Mouse (Mus musculus): ENCODE measurements around the gene Tbl3. TPM values are rescaled to one million over a fixed set of nuclear protein-coding genes. Genes with fewer than 3 reads are reported as not detected.
A peak's percentile ranks its signal among the peaks of the same experiment; 100 is the strongest.

The Tbl3 gene
- polyA plus RNA-seq, 1 experiment from 2014 or later = 111 TPM

- H3K27ac ChIP-seq (ENCODE audit: low read depth, low read length) = no peak within 1 kb of the TSS
- H3K36me3 ChIP-seq (ENCODE audit: control insufficient read depth, insufficient read depth, low read length) = no peaks in the 10 kb centered on the region
- peak within 1 kb of the TSS; percentile 66 for H3K9ac ChIP-seq (ENCODE audit: low read length)
- peaks cover 8% of the 10 kb centered on the region for H3K4me1 ChIP-seq (replicated peaks; ENCODE audit: control insufficient read depth, insufficient read depth, low read length)
- DNase-seq (ENCODE audit: low spot score) (peak; percentile 81), ATAC-seq (replicated peaks; ENCODE audit: low FRiP score) (peak; percentile 73)
- peak within 1 kb of the TSS; percentile 49 for H3K4me3 ChIP-seq (ENCODE audit: low read depth, low read length)
- peak within 1 kb of the TSS; percentile 86 for H3K4me2 ChIP-seq (ENCODE audit: low read depth, low read length, severe bottlenecking)
- WGBS = under 1% methylated on average over 41 of the region's 41 CpGs
- H3K27me3 ChIP-seq (ENCODE audit: control insufficient read depth, insufficient read depth, low read length) = peaks cover 8% of the 10 kb centered on the region
- H3K9me3 ChIP-seq (ENCODE audit: control insufficient read depth, low read length) = no peaks in the 10 kb centered on the region
These were observed 57.3 kb downstream of the Tbl3 start, which contains the start of gene Slc9a3r2 for GRCm38 (mm10) chr17:24650070-24650616. Slc9a3r2 (minus strand) TSS chr17:24650327.

- H3K9me3 ChIP-seq (ENCODE audit: control insufficient read depth, low read length) = no peaks in the 10 kb centered on the region
- peak overlapping the region; percentile 66 for H3K9ac ChIP-seq (ENCODE audit: low read length)
- H3K36me3 ChIP-seq (ENCODE audit: control insufficient read depth, insufficient read depth, low read length) = no peaks in the 10 kb centered on the region
- ATAC-seq (replicated peaks; ENCODE audit: low FRiP score) = peak; percentile 37
- peak overlapping the region; percentile 86 for H3K4me2 ChIP-seq (ENCODE audit: low read depth, low read length, severe bottlenecking)
- no peak overlapping the region for H3K27ac ChIP-seq (ENCODE audit: low read depth, low read length)
- peak overlapping the region; percentile 49 for H3K4me3 ChIP-seq (ENCODE audit: low read depth, low read length)
- peaks cover 8% of the 10 kb centered on the region for H3K27me3 ChIP-seq (ENCODE audit: control insufficient read depth, insufficient read depth, low read length)
- 0% methylated on average over 35 of the region's 35 CpGs for WGBS
- DNase-seq (ENCODE audit: low spot score) = peak; percentile 66
- peaks cover 8% of the 10 kb centered on the region for H3K4me1 ChIP-seq (replicated peaks; ENCODE audit: control insufficient read depth, insufficient read depth, low read length)
These were observed 57.8 kb downstream of the Tbl3 start for GRCm38 (mm10) chr17:24649581-24650069.

GRCm38 (mm10) chr17:24648731-24649377 lies 58.6 kb downstream of the Tbl3 start:
- no peak for DNase-seq (ENCODE audit: low spot score)
- Histone ChIP-seq H3K4me3 (ENCODE audit: low read depth, low read length) (0 out of 2 replicates have a peak overlapping the region, but pooled peaks have one; percentile 49), H3K27ac (ENCODE audit: low read depth, low read length) (no peak overlapping the region), H3K4me1 (replicated peaks; ENCODE audit: control insufficient read depth, insufficient read depth, low read length) (peaks cover 8% of the 10 kb centered on the region), H3K4me2 (ENCODE audit: low read depth, low read length, severe bottlenecking) (no peak overlapping the region), H3K9ac (ENCODE audit: low read length) (no peak overlapping the region), H3K9me3 (ENCODE audit: control insufficient read depth, low read length) (no peaks in the 10 kb centered on the region), H3K27me3 (ENCODE audit: control insufficient read depth, insufficient read depth, low read length) (peaks cover 8% of the 10 kb centered on the region), H3K36me3 (ENCODE audit: control insufficient read depth, insufficient read depth, low read length) (no peaks in the 10 kb centered on the region)
- ATAC-seq (replicated peaks; ENCODE audit: low FRiP score) = no peak
- WGBS = 77% methylated on average over 10 of the region's 10 CpGs

Other genes starting within 250 kb of the Tbl3 start
- 28.8 and 31.4 TPM in 2 replicates for gene E4f1, start 237.3 kb downstream of the Tbl3 start, polyA plus RNA-seq (2014; fragmentation: Nextera tagmentation; extraction: Ambion mirVana)
- 72.1 and 73.4 TPM in 2 replicates for gene Pgp, start 237.3 kb downstream of the Tbl3 start, polyA plus RNA-seq (2014; fragmentation: Nextera tagmentation; extraction: Ambion mirVana)
- gene Bricd5, start 233.8 kb downstream of the Tbl3 start, polyA plus RNA-seq (2014; fragmentation: Nextera tagmentation; extraction: Ambion mirVana) = 0.41 and 0.44 TPM in 2 replicates
- 33.8 and 34.0 TPM in 2 replicates for gene Mlst8, start 228.6 kb downstream of the Tbl3 start, polyA plus RNA-seq (2014; fragmentation: Nextera tagmentation; extraction: Ambion mirVana)
- gene Caskin1, start 219.1 kb downstream of the Tbl3 start, polyA plus RNA-seq (2014; fragmentation: Nextera tagmentation; extraction: Ambion mirVana) = 8.0 and 9.3 TPM in 2 replicates
- gene Traf7, start 179.7 kb downstream of the Tbl3 start, polyA plus RNA-seq (2014; fragmentation: Nextera tagmentation; extraction: Ambion mirVana) = 113 and 123 TPM in 2 replicates
- gene Rab26, start 173.4 kb downstream of the Tbl3 start, polyA plus RNA-seq (2014; fragmentation: Nextera tagmentation; extraction: Ambion mirVana) = 1.8 and 2.7 TPM in 2 replicates
- 19.0 and 23.9 TPM in 2 replicates for gene Pkd1, start 157.8 kb downstream of the Tbl3 start, polyA plus RNA-seq (2014; fragmentation: Nextera tagmentation; extraction: Ambion mirVana)
- 77.6 and 87.4 TPM in 2 replicates for gene Tsc2, start 75.0 kb downstream of the Tbl3 start, polyA plus RNA-seq (2014; fragmentation: Nextera tagmentation; extraction: Ambion mirVana)
- gene Nthl1, start 75.0 kb downstream of the Tbl3 start, polyA plus RNA-seq (2014; fragmentation: Nextera tagmentation; extraction: Ambion mirVana) = 20.0 TPM in 2 replicates
- gene Slc9a3r2, start 57.3 kb downstream of the Tbl3 start, polyA plus RNA-seq (2014; fragmentation: Nextera tagmentation; extraction: Ambion mirVana) = 26.8 and 32.3 TPM in 2 replicates
- 0.32 TPM in 1 of 2 replicates, not detected in the other for gene Npw, start 49.2 kb downstream of the Tbl3 start, polyA plus RNA-seq (2014; fragmentation: Nextera tagmentation; extraction: Ambion mirVana)
- gene Zfp598, start 38.0 kb downstream of the Tbl3 start, polyA plus RNA-seq (2014; fragmentation: Nextera tagmentation; extraction: Ambion mirVana) = 37.6 and 38.4 TPM in 2 replicates
- 14.0 and 17.0 TPM in 2 replicates for gene Syngr3, start 17.7 kb downstream of the Tbl3 start, polyA plus RNA-seq (2014; fragmentation: Nextera tagmentation; extraction: Ambion mirVana)
- gene Gfer, start 11.5 kb downstream of the Tbl3 start, polyA plus RNA-seq (2014; fragmentation: Nextera tagmentation; extraction: Ambion mirVana) = 54.9 and 55.4 TPM in 2 replicates
- gene Noxo1, start 11.4 kb downstream of the Tbl3 start, polyA plus RNA-seq (2014; fragmentation: Nextera tagmentation; extraction: Ambion mirVana) = 1.7 and 1.9 TPM in 2 replicates
- gene Rnf151, start 10.4 kb upstream of the Tbl3 start, polyA plus RNA-seq (2014; fragmentation: Nextera tagmentation; extraction: Ambion mirVana) = 0.36 and 0.81 TPM in 2 replicates
- 1,407 and 1,469 TPM in 2 replicates for gene Rps2, start 10.5 kb upstream of the Tbl3 start, polyA plus RNA-seq (2014; fragmentation: Nextera tagmentation; extraction: Ambion mirVana)
- 189 and 195 TPM in 2 replicates for gene Ndufb10, start 16.8 kb upstream of the Tbl3 start, polyA plus RNA-seq (2014; fragmentation: Nextera tagmentation; extraction: Ambion mirVana)
- gene Rpl3l, start 20.2 kb upstream of the Tbl3 start, polyA plus RNA-seq (2014; fragmentation: Nextera tagmentation; extraction: Ambion mirVana) = not detected in 2 replicates
- gene Msrb1, start 29.0 kb upstream of the Tbl3 start, polyA plus RNA-seq (2014; fragmentation: Nextera tagmentation; extraction: Ambion mirVana) = 21.3 and 21.6 TPM in 2 replicates
- 0.21 and 0.51 TPM in 2 replicates for gene Hs3st6, start 45.3 kb upstream of the Tbl3 start, polyA plus RNA-seq (2014; fragmentation: Nextera tagmentation; extraction: Ambion mirVana)
- not detected in 2 replicates for gene Meiob, start 96.6 kb upstream of the Tbl3 start, polyA plus RNA-seq (2014; fragmentation: Nextera tagmentation; extraction: Ambion mirVana)
- 25.4 and 26.7 TPM in 2 replicates for gene Hagh, start 132.5 kb upstream of the Tbl3 start, polyA plus RNA-seq (2014; fragmentation: Nextera tagmentation; extraction: Ambion mirVana)
- gene Fahd1, start 142.7 kb upstream of the Tbl3 start, polyA plus RNA-seq (2014; fragmentation: Nextera tagmentation; extraction: Ambion mirVana) = 18.2 and 19.3 TPM in 2 replicates
- not detected in 2 replicates for gene Igfals, start 158.3 kb upstream of the Tbl3 start, polyA plus RNA-seq (2014; fragmentation: Nextera tagmentation; extraction: Ambion mirVana)
- 71.9 and 82.0 TPM in 2 replicates for gene Nubp2, start 178.7 kb upstream of the Tbl3 start, polyA plus RNA-seq (2014; fragmentation: Nextera tagmentation; extraction: Ambion mirVana)
- 44.7 and 47.3 TPM in 2 replicates for gene Spsb3, start 179.0 kb upstream of the Tbl3 start, polyA plus RNA-seq (2014; fragmentation: Nextera tagmentation; extraction: Ambion mirVana)
- gene Eme2, start 187.4 kb upstream of the Tbl3 start, polyA plus RNA-seq (2014; fragmentation: Nextera tagmentation; extraction: Ambion mirVana) = 29.1 and 31.2 TPM in 2 replicates
- 76.9 and 81.8 TPM in 2 replicates for gene Mrps34, start 187.5 kb upstream of the Tbl3 start, polyA plus RNA-seq (2014; fragmentation: Nextera tagmentation; extraction: Ambion mirVana)
- 47.8 and 60.8 TPM in 2 replicates for gene Nme3, start 188.8 kb upstream of the Tbl3 start, polyA plus RNA-seq (2014; fragmentation: Nextera tagmentation; extraction: Ambion mirVana)
- gene Mapk8ip3, start 229.3 kb upstream of the Tbl3 start, polyA plus RNA-seq (2014; fragmentation: Nextera tagmentation; extraction: Ambion mirVana) = 51.3 and 56.8 TPM in 2 replicates